Mouse (Mus musculus): ENCODE measurements around the gene Gm10642.

Gm10642 gene

DNA sequence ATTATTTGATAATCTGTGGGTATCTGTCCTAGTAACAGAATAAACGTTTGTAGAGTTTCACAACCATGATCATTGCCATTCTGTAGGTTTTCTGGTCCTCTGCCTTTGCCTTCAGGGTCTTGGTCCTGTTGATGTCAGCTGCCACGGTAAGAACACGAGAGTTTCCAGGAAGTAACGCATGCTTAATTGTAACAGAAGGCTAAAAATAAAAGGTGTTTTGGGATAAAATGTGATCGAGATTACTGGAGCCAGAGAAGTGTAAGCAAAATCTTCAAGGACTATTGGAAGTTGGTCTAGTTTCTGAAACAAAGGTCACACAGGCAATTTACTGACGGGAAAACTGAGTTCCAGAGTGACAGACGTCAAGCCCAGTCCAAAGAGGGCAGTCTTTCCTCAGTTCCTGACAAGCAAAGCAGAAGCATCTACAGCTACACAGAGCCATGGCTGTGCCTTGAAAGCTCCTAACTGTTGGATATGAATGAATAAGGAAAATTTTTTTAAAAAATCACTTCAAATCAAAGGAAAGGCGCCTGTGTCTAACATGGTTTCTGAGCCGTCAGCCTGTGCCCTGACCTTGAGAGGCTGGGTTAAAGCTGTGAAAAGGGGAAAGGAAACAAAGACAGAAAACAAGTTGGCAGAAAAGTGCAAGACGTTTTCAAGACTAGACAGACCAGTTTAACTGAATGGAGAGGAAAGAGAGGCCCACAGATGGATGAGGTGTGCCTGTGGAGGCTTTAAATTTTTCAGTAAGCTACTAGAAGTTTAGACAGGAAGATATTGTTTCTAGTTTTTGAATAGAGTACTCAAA is 15.9 kb downstream of the Gm10642 start:
- in situ Hi-C loops (cut with MboI, MseI) = no loop called here

DNA sequence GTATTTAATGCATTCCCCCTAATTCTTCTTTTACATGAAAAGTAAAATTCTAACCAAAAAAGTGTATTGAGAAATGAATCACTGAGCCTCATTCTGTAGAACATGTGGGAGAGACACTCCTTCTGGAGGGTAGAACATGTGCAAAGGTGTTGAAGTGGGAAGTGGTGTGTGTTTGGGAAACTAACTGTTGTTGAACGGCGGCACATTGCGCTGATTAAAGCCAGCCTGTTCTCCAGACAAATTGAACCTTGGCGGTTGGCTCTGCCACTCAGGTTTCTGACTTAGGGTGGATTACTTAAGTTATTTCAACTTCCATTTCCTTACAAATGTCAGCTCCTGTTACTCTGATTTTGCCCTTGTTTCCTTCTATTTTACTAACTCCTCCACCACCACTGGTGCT is 17.6 kb downstream of the Gm10642 start:
- in situ Hi-C loops (cut with MboI, MseI) = no loop called here

DNA sequence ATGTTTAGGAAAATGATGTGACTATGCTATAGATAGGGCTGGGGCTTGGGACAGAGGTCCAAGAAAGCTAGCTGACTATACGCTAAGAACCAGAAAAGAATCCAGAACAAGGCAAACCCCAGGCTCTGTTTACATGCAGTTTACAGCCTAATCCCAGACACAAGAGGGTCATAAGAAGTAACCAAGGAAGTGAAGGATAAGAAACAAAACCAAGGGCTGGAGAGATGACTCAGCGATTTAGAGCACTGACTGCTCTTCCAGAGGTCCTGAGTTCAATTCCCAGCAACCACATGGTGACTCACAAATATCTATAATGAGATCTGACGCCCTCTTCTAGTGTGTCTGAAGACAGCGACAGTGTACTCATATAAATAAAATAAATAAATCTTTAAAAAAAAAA is 19.1 kb downstream of the Gm10642 start:
- in situ Hi-C loops (cut with MboI, MseI) = no loop called here

DNA sequence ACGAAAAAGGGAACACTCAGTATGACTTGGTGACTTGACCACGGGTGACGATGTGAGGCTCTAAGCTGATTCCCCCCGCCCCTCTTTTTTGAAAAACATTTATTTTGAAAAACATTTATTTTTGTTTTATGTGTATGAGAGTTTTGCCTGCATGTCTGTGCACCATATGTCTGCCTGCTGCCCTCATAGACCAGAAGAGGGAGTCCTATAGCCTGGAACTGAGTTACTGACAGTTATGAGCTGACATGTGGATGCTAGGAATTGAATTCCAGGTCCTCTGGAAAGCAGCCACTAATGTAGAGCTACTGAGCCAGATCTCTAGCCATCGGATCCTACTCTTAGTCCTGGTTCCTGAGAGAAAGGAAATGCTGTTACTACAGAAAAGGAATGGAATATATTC is 19.9 kb downstream of the Gm10642 start:
- in situ Hi-C loops (cut with MboI, MseI) = no loop called here

DNA sequence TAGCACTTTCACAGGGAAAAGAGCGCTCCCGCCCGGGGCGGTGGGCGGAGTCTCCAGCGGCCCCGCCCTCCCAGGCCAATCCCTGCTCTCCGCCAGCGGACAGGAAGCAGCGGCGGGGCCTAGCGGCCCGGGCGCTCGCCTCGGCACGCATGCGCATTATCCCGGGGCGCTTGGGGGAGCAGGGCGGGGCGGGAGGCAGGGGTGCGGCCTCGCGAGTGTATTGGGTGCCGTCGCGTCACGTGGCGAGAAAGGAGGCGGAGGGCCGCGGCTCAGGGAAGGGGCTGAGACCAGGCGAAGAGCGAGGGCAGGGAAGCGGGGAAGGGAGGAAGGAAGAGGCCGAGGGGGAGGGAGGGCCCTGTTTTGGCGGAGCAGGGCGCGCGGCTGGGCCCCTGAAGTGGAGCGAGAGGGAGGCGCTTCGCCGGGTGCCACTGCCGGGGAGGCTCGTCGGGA is 22.7 kb downstream of the Gm10642 start, which contains the start of gene Adam10:
TSS of gene Adam10 (plus strand) at position 316 of the 450 bp plus-strand sequence.
- in situ Hi-C loops (cut with MboI, MseI) = no loop called here

DNA sequence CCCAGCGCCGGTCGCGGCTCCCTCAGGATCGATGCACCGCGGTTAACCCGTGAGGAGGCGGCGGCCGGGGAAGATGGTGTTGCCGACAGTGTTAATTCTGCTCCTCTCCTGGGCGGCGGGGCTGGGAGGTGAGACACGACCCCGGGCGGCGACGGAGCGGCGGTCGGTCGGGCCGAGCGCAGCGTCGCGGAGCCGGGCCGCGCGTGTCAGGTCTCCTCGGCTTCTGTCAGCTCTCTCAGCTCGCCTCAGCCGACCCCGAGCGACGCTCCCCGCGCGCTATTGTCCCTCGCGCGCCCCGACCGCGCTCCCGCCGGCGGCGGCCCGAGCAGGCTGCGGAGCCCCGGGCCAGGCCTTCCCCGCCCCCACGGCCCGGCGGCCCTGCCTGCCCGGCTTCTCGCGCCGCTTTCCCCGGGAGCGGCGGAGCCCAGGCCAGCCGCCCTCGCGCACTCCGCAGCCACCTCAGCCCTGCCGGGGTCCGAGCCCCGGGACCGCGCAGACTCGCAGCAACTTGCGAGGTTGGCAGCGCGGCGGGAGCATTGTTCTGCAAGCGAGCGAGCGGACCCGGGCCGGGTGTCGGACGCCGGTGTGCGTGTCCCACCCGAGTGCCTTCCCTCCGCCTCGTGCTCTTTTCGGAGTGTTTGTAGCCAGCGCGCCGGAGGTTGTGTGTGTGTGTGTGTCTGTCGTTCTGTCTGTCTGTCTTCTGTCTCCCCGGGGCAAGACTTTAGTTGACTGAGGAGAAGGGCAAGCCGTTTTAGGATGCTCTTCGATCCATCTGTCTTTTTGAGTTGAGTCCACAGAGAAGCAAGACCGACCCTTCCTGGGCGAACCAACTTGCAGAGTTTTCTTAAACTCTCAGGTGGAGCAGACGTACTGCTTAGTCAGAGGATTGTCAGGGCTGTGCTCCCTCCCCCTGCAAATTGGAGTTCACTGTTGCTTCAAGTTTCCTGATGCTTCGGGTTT is 23.4 kb downstream of the Gm10642 start:
- in situ Hi-C loops (cut with MboI, MseI) = no loop called here

DNA sequence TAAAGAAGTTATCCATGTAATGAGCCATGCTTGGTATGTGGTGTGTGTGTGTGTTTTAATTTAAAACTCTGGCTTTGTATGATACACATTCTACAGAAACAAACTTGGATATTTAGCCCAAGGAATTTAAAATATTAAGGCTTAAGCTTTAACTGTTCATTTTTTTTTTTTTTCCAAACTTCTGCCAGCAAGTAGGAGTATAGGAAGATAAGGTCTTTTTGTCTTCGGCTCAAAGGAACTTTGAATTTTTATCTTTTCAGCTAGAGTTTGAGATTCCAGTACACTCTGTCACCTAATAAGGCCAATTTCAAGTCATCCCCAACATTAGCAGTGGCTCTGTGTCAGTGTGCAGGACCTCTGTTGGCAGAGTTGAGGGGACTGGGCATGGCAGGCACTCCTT is 26.2 kb downstream of the Gm10642 start:
- in situ Hi-C loops (cut with MboI, MseI) = no loop called here

DNA sequence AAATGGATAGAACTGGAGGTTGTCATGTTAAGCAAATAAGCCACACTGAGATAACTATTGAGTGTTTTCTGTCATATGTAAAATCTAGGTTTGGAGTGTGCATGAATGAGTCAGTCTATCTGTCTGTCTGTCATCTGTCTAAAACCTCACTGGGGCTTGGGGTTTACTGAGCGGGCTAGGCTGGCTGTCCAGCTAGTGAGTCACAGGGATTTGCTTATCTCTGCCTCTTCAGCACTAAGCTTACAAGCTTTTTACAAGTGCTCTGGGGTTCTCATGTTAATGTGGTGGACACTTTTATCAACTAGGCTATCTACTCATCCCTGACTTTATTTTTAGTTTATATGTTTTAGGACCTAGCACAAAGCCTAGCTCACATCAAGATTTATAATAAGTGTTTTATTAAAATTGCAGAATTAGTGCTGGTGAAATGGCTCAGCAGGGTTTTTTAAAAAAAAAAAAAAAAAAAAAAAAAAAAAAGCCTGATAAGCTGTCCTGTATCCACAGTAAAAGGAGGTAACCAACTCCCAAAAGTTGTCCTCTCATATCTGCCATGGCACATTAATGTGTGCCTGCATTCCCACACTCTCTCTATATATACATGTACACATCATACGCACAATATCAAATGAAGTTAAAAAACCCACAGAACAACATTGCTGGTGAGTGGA is 32.4 kb downstream of the Gm10642 start:
- in situ Hi-C loops (cut with MboI, MseI) = no loop called here

DNA sequence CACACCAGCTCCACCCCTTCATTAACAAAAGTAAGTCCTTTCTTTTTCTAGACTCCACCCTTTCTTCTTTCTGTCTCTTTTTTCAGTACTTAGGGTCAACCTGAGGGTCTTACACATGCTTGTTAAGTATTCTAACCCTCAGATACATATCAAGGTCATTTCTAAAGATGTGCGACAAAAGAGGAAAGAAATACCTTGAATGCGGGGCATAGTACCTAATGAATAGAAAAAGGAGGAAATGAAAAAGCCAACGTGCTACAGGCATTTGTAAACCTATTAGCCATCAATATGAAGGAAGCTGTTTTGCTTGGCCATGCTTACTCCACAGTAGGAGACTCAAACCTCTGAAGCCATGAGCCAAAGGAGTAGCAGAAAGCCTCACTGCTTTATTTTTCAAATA is 33.9 kb downstream of the Gm10642 start:
- in situ Hi-C loops (cut with MboI, MseI) = no loop called here

DNA sequence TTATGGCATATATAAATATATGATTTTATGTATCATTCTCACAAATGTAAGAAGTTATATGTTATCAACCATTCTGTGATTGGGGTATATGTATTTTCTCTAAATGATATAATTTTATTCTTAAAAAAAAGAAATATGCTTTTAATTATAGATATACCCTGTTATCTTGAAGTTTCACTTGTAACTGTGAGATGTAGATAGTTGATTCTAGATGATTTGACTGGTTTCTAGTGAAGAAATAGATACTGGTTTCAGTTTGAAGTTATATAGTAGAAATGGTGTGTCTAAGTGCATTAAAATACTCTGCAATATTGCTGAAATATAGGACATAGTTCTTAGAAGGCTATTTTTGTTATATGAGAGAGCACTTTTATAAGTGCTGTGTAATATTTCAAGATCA is 34.5 kb downstream of the Gm10642 start:
- in situ Hi-C loops (cut with MboI, MseI) = no loop called here

DNA sequence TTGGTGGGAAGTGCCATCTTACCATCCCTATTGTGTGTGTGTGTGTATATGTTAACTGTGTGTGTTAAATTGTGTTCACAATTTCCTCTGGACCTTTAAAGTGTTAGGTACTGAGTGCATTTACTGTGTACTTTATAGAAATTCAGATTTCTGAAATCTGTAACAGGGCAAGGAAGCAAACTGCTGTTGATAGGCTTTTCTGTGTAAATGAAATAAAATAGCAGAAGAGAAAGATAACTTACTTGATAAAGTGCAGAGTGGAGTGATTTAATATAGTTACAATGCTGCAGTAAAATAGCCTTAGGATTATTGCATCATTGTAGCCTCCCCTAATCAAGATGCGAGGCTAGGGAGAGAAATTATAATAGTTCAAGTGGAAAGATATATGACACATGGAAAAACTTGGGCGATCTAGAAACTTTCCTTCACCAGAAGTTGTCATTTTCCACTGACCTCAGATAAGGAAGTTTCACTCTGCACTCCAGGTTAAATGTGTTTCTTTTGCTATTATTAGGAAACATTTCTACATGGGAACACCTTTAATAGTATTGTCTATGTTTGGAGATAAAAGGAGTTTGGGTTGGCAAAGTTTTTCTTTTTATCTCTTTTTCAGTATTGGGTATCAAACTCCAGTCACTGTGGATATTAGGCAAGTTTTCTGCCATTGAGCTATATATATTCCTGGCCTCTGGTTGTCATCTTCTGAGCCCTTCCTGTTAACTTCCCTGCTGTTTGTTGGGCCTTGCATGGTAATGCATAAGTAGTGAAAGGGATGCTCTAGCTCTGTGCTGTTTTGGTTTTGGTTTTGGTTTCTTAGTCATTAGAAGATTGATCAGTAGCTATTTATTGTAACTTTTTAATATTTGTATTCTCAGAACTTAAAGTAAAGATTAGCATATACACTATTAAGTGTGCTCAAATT is 36.0 kb downstream of the Gm10642 start:
- in situ Hi-C loops (cut with MboI, MseI) = no loop called here

DNA sequence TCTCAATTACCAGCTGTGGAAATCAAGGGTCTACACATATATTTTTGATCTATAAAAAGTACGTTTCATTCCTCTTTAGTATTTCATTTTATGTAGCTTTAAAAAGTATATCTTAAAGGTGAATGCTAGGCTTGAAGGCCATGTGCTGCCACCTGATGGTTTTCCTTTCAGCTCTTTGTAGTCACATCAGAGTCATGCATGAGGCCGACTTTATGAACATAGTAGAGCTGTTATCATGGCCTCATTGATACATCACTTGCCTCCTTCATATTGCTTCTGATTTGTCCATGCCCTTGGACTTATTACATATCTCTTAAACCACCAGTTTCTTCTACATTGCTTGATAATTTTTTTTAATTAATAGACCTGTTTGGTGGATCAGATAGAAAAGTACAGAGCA is 39.7 kb downstream of the Gm10642 start:
- in situ Hi-C loops (cut with MboI, MseI) = loop anchor here (5.0 kb wide), 1 partner anchor 72 kb away; no protein-coding TSS in a partner anchor

DNA sequence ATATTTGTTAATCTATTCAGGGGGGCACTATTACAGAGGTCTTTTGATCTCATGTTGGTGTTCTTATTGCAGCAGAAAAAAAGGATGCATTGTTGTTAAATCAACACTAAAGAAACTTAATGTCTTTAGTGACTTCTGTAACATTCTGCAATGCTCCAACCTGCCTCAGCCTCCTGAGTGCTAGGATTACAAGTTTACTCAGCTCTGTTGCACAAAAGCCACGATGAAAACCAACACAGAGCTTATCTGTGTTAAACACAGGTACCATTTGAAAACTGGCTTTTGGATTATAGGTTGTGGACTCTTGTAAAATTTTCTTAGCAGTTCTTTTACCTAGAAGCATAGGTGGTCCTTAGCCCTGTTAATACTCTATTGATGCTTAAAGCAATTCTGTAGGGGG is 42.0 kb downstream of the Gm10642 start:
- in situ Hi-C loops (cut with MboI, MseI) = loop anchor here (5.0 kb wide), 1 partner anchor 69 kb away; no protein-coding TSS in a partner anchor

DNA sequence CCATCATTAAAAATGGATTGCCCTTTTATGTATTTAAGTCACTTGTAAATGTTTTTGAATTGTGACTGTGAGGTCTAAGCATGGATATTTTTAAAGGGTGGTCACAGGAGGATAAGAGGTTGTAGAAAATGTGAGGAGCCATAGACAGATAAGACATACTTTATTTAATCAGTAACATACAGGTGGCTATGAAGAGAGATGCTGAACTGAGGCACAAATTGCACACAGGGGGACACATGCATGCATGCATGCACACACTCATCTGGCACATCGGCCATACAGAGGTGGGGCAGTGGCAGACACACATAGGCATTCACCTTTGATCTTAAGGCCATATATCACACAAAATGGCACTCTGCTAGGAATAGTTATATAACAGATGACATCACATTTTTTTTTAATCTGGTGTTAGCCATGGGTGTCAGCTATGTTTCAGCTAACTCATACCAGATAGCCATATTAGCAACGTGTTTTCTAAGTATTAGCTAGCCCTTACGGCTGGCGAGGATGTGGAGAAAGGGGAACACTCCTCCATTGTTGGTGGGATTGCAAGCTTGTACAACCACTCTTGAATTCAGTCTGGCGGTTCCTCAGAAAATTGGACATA is 47.6 kb downstream of the Gm10642 start:
- in situ Hi-C loops (cut with MboI, MseI) = no loop called here

DNA sequence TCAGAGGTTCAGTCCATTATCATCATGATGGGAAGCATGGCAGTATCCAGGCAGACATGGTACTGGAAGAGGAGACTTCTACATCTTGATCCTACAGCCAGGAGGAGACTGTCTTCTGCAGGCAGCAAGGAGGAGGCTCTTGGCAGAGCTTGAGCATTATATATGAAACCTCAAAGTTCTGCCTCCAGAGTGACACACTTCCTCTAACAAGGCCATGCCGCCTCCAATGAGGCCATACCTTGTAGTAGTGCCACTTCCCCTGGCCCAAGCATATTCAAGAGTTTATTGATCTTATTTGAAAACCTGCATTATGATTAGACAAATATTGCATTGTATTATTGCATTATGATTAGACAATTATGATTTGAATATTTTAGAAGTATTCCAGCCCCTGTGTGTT is 50.4 kb downstream of the Gm10642 start:
- in situ Hi-C loops (cut with MboI, MseI) = no loop called here

Data from T-helper 2 cell (primary cell).